Mouse (Mus musculus) neural tube, embryonic 11.5 days (tissue): ENCODE results near the gene Rap2a. TPM values are rescaled to one million over a fixed set of nuclear protein-coding genes. Genes with fewer than 3 reads are reported as not detected.

Experiments
- ATAC-seq: fragments of 200-750 bp; cut with Nextera tagmentation; 2 replicates; pipeline ENCODE4 v1.8.0; 2017; ENCODE audit warnings: moderate number of reproducible peaks, mild to moderate bottlenecking, moderate TSS enrichment, moderate library complexity; ENCODE audit not compliant: insufficient read depth, low FRiP score, low TSS enrichment
- DNase-seq: peaks from one replicate; pipeline ENCODE4 v3.0.0-alpha.2; 2015; ENCODE audit warnings: low spot score
- H3K27ac ChIP-seq: fragments of 300-500 bp; sonication (generic); 2 replicates; pipeline ENCODE4 v1.5.1; 2014; ENCODE audit warnings: low read depth, mild to moderate bottlenecking, low read length
- H3K27me3 ChIP-seq: fragments of 300-500 bp; sonication (generic); 2 replicates; pipeline ENCODE4 v1.6.1; 2014; ENCODE audit warnings: mild to moderate bottlenecking, low read length, mixed read lengths; ENCODE audit not compliant: control insufficient read depth, insufficient read depth
- H3K36me3 ChIP-seq: fragments of 300-500 bp; sonication (generic); 2 replicates; pipeline ENCODE4 v1.6.1; 2014; ENCODE audit warnings: mild to moderate bottlenecking, low read length, moderate library complexity, mixed read lengths; ENCODE audit not compliant: control insufficient read depth, insufficient read depth
- H3K4me1 ChIP-seq: fragments of 300-500 bp; sonication (generic); 2 replicates; pipeline ENCODE4 v1.6.1; 2014; ENCODE audit warnings: low read length, mixed read lengths; ENCODE audit not compliant: control insufficient read depth, insufficient read depth
- H3K4me2 ChIP-seq: fragments of 300-500 bp; sonication (generic); 2 replicates; pipeline ENCODE4 v1.6.1; 2014; ENCODE audit warnings: low read depth, mild to moderate bottlenecking, moderate library complexity
- H3K4me3 ChIP-seq: fragments of 300-500 bp; sonication (generic); 2 replicates; pipeline ENCODE4 v1.5.1; 2014; ENCODE audit warnings: low read depth, low read length
- H3K9ac ChIP-seq: fragments of 300-500 bp; sonication (generic); 2 replicates; pipeline ENCODE4 v1.6.1; 2014; ENCODE audit warnings: mild to moderate bottlenecking, low read length
- H3K9me3 ChIP-seq: fragments of 300-500 bp; sonication (generic); 2 replicates; pipeline ENCODE4 v1.6.1; 2016; ENCODE audit warnings: low read length; ENCODE audit not compliant: control insufficient read depth
- WGBS: fragments of 180-500 bp; shearing (Covaris S2); extraction: QIAGEN DNeasy Blood & Tissue Kit; methylation state at CpG from one replicate; pipeline ENCODE4 v1.1.7; 2014; 5-methylcytosine and 5-hydroxymethylcytosine counted together
- polyA plus RNA-seq: library from polyadenylated mRNA; unstranded; fragments of >200 nt; fragmentation: Nextera tagmentation; extraction: Ambion mirVana; gene quantifications from 2 replicates; pipeline ENCODE4 v1.2.1, GENCODE M21; 2014

Rap2a gene
- polyA plus RNA-seq, 1 experiment from 2014 or later: 17.9 TPM

DNA sequence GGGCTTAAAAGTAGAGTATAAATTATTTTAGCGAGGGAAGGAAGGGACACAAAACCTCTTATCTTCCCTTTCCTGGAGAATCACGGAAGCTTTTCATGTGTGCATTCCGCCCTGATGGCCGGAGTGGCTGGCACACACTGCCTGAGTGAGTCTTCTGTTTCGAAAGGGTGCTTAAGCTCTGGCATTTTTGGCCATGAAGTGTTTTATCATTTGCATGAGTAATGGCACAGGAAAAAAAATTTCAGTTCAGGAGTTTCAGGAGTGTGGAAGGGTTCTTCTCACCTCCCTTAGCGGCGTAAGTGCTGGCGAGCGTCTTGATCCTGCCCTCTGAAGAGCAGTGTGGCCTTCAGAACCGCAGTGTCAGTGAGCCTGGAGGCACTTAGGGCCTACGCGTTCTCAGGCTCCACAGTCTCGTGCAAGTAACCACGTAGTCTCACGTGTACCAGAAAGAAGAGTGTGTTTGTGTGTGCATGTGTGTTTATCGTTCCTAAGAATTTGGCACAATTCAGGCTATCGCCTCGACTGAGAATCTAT is 26.8 kb downstream of the Rap2a start:
- Histone ChIP-seq H3K27me3 (no peaks in the 10 kb centered on the region), H3K4me2 (no peak overlapping the region), H3K27ac (no peak overlapping the region), H3K36me3 (no peaks in the 10 kb centered on the region), H3K4me3 (no peak overlapping the region), H3K9me3 (no peaks in the 10 kb centered on the region), H3K9ac (no peak overlapping the region), H3K4me1 (no peaks in the 10 kb centered on the region)
- ATAC-seq: no peak
- 97% methylated on average over 18 of the region's 18 CpGs for WGBS
- no peak for DNase-seq

GRCm38 (mm10) chr14:120505918-120506317 is 27.7 kb downstream of the Rap2a start:
- ATAC-seq: no peak
- no peaks in the 10 kb centered on the region for H3K4me1 ChIP-seq
- 92% methylated on average over 6 of the region's 6 CpGs for WGBS
- H3K9ac ChIP-seq: no peak overlapping the region
- H3K9me3 ChIP-seq: no peaks in the 10 kb centered on the region
- H3K4me3 ChIP-seq: no peak overlapping the region
- H3K4me2 ChIP-seq: no peak overlapping the region
- no peaks in the 10 kb centered on the region for H3K36me3 ChIP-seq
- no peak overlapping the region for H3K27ac ChIP-seq
- no peaks in the 10 kb centered on the region for H3K27me3 ChIP-seq
- no peak for DNase-seq

DNA sequence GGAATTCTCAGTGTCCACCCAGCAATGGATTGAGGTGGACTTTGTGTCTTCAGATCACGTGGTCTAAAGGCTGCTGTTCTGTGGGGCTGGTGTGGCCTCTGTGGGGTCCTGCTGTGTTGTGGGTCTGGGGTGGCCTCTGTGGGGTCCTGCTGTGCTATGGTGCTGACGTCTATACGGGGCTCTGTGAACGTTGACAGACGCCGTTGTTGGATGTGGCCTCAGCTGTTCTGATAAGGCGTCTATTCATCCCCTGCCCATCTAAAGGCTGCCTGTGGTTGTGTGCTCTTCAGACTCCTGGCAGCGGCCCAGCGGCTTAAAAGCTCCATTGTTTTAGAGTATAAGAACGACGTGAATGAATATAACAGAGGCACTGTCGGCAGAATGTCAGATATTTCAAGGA is 29.3 kb downstream of the Rap2a start:
- no peak for ATAC-seq
- 74% methylated on average over 12 of the region's 12 CpGs for WGBS
- Histone ChIP-seq H3K9ac (no peak overlapping the region), H3K4me2 (no peak overlapping the region), H3K9me3 (no peaks in the 10 kb centered on the region), H3K27ac (no peak overlapping the region), H3K27me3 (no peaks in the 10 kb centered on the region), H3K4me1 (no peaks in the 10 kb centered on the region), H3K36me3 (no peaks in the 10 kb centered on the region), H3K4me3 (no peak overlapping the region)
- peak; percentile 40 for DNase-seq

DNA sequence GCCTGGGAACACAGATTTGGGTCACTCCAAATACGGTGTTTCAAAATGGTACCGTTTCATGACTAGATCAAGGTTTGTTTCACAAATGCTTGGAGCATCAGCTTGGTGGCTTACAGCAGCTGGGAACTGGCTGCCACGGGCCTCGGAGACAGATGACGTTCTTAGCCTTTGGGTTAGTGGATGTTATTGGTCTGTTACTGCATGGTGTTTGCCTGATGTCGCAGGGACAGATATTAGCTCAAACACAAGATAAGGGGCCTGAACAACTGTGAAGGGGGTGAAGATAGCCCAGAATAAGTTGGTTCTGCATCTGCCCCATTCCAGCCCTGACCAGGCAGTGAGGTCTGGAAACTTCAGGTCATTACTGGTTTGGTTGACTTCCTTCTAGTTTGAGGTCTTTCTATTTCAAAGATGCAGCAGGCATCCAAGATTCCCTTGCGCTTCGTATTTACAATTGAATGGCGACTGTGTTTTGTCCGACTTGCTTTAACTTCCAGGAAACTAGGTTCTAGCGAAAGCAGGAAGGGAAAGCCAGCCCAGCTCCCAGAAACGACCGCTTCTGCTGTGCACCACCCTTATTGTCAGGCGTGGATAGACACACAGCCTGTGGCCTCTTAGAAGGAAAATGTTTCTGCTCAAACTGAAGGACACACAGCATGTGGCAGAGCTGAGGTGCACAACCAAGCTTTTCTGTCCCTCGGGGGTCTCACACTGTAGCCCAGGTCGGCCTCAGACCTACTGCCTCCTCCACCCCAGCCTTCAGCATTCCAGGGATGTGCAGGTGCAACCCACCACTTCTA is 30.5 kb downstream of the Rap2a start:
- no peak for ATAC-seq
- H3K36me3 ChIP-seq: no peaks in the 10 kb centered on the region
- no peak overlapping the region for H3K9ac ChIP-seq
- no peaks in the 10 kb centered on the region for H3K27me3 ChIP-seq
- H3K9me3 ChIP-seq: no peaks in the 10 kb centered on the region
- H3K27ac ChIP-seq: no peak overlapping the region
- no peak overlapping the region for H3K4me3 ChIP-seq
- no peaks in the 10 kb centered on the region for H3K4me1 ChIP-seq
- DNase-seq: no peak
- 90% methylated on average over 16 of the region's 16 CpGs for WGBS
- no peak overlapping the region for H3K4me2 ChIP-seq

DNA sequence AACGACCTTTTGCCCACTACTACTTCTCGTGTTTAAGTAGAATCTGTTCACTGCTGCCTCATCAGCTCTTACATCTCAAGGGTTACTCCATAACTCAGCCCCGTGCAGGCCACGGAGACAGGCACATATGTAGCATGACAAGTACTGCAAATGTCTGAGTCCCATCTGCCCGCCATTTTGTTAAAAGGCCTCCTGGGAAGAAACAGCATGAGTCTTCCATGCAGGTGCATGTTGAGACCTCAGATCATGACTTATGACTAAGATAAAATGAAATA is 31.1 kb downstream of the Rap2a start:
- H3K9me3 ChIP-seq: no peaks in the 10 kb centered on the region
- H3K36me3 ChIP-seq: no peaks in the 10 kb centered on the region
- ATAC-seq: 0 out of 2 replicates have a peak, but pooled peaks have one; percentile 16
- H3K4me3 ChIP-seq: no peak overlapping the region
- H3K9ac ChIP-seq: no peak overlapping the region
- 84% methylated on average over 5 of the region's 5 CpGs for WGBS
- H3K27ac ChIP-seq: no peak overlapping the region
- H3K4me1 ChIP-seq: no peaks in the 10 kb centered on the region
- H3K4me2 ChIP-seq: no peak overlapping the region
- H3K27me3 ChIP-seq: no peaks in the 10 kb centered on the region
- DNase-seq: no peak

GRCm38 (mm10) chr14:120511821-120512220 is 33.6 kb downstream of the Rap2a start:
- no peaks in the 10 kb centered on the region for H3K4me1 ChIP-seq
- H3K27me3 ChIP-seq: no peaks in the 10 kb centered on the region
- DNase-seq: no peak
- no peaks in the 10 kb centered on the region for H3K36me3 ChIP-seq
- no peak overlapping the region for H3K4me3 ChIP-seq
- no peak for ATAC-seq
- 90% methylated on average over 5 of the region's 5 CpGs for WGBS
- no peak overlapping the region for H3K9ac ChIP-seq
- H3K9me3 ChIP-seq: no peaks in the 10 kb centered on the region
- H3K27ac ChIP-seq: no peak overlapping the region
- H3K4me2 ChIP-seq: no peak overlapping the region

DNA sequence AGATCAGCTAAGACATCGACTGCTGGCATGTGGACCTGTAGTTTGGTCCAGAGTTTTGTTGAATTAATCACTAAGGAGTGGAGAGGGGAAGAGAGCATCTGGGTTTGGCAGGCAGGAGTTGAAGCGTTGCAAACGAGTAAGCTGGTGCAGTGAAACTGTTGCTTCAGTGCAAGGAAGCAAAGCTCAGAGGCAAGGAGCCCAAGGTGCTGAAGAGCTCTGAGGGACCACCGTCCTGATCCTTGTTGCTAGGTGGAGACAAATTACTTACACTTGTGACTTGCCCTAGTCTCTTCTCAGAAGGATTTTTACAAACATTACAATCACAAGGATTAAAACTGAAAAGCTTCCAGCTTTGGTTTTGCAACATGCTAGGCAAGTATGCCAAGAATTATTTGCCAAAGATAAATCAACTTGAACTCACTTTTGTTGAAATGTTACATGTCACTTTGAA is 36.6 kb downstream of the Rap2a start:
- ATAC-seq (no peak), DNase-seq (no peak)
- no peaks in the 10 kb centered on the region for H3K36me3 ChIP-seq
- no peak overlapping the region for H3K9ac ChIP-seq
- H3K4me1 ChIP-seq: no peaks in the 10 kb centered on the region
- no peak overlapping the region for H3K4me2 ChIP-seq
- H3K4me3 ChIP-seq: no peak overlapping the region
- H3K27me3 ChIP-seq: no peaks in the 10 kb centered on the region
- no peak overlapping the region for H3K27ac ChIP-seq
- WGBS: 81% methylated on average over 4 of the region's 4 CpGs
- H3K9me3 ChIP-seq: no peaks in the 10 kb centered on the region

- no peaks in the 10 kb centered on the region for H3K4me1 ChIP-seq
- no peaks in the 10 kb centered on the region for H3K9me3 ChIP-seq
- WGBS: 88% methylated on average over 1 of the region's 1 CpGs
- no peak overlapping the region for H3K4me2 ChIP-seq
- no peak overlapping the region for H3K4me3 ChIP-seq
- no peak for DNase-seq
- ATAC-seq: no peak
- no peaks in the 10 kb centered on the region for H3K27me3 ChIP-seq
- H3K27ac ChIP-seq: no peak overlapping the region
- no peak overlapping the region for H3K9ac ChIP-seq
- H3K36me3 ChIP-seq: no peaks in the 10 kb centered on the region
These were observed 37.1 kb downstream of the Rap2a start for GRCm38 (mm10) chr14:120515376-120515775.

- ATAC-seq: no peak
- Histone ChIP-seq H3K9ac (no peak overlapping the region), H3K36me3 (no peaks in the 10 kb centered on the region), H3K4me2 (no peak overlapping the region), H3K4me3 (no peak overlapping the region), H3K27ac (no peak overlapping the region), H3K9me3 (no peaks in the 10 kb centered on the region), H3K27me3 (no peaks in the 10 kb centered on the region), H3K4me1 (no peaks in the 10 kb centered on the region)
- DNase-seq: no peak
- WGBS: 89% methylated on average over 5 of the region's 5 CpGs
These were observed 40.5 kb downstream of the Rap2a start for GRCm38 (mm10) chr14:120518706-120519105.
